Mouse (Mus musculus) heart, postnatal 14 days (tissue): ENCODE results near the gene Foxl2. TPM values are rescaled to one million over a fixed set of nuclear protein-coding genes. Genes with fewer than 3 reads are reported as not detected.

Source experiments
- DNase-seq, 2 experiments: peaks; one replicate each; pipeline ENCODE4 v3.0.0; 2021 to 2022
- intact Hi-C: fragments of 180-260 bp; cut with DNase I; formaldehyde crosslinking; loops from one replicate; pipeline ENCODE4 v1.15.1; 2025
- long read RNA-seq, 2 experiments: library from polyadenylated mRNA; stranded (forward); transcript quantifications; one replicate each; pipeline ENCODE4 v2.0.0; 2021
- total RNA-seq, 2 experiments: library from RNA; stranded (reverse); gene quantifications; 2 replicates each; pipeline ENCODE4 v1.2.3; 2021

Gene Foxl2
- total RNA-seq, result not detected
- long read RNA-seq, experiment 1, result 0 reads
- long read RNA-seq, experiment 2, result 0 reads

DNA sequence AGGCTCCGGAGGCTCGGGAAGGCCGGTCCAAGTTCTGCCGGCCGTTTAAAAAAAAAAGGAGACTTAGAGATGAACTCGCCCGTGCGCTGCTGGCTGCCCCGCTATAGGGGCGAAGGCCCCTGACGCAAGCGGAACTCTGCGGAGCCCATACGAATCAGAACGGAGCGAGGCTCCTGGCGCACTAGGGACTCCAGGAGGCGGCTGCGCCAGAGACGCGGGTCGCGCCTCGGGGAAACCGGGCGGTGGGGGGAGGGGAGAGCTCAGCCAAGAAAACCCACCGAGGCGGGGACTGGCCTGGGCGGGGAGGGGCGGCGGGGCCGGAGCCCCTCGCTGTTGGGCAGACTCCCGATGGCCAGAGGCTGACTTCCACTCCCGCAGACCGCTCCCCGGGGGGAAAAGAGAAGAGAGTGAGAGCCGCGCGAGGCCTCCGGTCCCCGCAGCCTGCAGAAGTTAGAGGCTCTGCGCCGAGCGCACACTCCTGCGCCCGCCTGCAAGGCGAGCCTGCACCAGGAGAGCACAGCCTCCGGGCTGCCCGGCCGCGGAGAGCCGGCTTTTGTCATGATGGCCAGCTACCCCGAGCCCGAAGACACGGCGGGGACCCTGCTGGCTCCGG is at the start of gene Foxl2:
Gene Foxl2, plus strand, starts transcription at position 186 of the 613 bp plus-strand sequence.
- DNase-seq, result peak; percentile 14 to 32
- intact Hi-C loops, result no loop called here

DNA sequence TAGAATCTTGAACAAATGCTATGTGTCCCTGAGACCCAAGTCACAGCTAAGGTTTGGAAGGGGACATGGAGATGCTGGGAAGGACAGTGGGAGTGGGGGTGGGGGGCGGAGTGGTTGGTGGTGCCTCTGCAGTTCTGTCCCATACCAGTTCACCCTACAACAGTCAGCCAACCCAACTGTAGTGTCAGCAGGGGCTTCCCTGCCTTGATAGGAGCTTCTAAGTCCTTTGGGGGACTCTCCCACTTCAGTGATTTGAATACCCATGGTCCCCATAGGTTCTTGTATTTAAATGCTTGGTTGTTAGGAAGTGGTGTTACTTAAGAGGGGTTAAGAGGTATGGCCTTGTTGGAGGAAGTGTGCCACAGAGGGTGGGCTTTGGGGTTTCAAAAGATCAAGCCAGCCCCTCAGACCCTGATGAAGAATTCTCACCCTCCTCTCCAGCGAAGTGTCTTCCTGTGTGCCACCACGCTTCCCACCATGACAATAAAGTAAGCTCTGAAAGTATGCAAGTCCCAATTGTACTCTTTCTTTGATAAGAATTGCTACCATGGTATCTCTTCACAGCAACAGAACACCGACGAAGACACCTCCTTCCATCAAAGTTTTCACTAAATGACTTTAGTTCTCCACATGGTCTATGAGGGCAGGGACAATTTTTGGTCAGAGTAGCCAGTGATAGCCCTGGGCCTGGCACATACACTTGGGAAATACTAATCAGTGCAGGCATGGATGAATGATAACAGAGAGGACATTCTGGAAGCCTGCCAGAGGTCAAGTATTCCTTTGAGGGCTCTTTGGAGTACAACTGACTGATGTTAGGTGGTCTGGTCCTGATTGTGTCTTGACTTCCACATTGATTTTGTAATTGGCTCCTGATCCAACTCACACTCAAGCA is 34.2 kb upstream of the Foxl2 start:
- intact Hi-C loops, result no loop called here
- DNase-seq, result no peak

DNA sequence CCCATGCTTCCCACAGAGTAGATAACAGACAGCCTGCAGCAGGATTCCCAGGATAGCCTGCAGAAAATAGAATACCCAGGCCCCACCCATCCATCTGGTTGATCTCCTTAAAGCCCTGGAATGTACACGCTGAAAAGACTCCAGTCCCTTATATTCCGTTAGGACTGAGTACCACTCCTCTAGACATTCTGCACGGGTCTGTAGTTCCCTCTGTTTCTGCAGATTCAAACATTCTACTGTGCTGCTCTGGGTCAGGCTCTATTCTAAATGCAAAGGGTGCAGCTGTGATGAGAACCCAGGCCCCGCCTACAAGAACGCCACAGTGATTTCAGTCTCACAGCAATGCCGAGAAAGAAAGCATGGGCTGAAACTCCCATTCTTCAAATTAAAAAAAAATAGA is 32.0 kb upstream of the Foxl2 start:
- intact Hi-C loops, result no loop called here
- no peak for DNase-seq

DNA sequence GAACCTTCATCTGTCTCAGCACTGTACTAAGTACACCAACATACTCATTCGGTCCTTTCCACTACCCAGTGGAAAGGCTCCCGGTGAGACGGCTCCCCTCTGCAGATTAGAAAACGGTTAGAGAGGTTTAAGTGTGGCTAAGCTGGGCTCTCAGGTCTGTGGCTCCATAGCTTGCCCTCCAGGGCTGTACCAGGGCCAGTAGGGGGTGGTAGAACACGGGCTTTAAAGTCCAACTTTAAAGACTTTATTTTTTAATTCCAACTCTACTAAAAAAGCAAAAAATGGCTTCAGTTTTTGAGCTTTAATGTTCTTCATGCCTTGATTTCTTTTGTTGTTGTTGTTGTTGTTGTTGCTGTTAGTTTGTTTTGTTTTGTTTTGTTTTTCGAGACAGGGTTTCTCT is 30.9 kb upstream of the Foxl2 start:
- DNase-seq, result no peak
- intact Hi-C loops, result no loop called here

DNA sequence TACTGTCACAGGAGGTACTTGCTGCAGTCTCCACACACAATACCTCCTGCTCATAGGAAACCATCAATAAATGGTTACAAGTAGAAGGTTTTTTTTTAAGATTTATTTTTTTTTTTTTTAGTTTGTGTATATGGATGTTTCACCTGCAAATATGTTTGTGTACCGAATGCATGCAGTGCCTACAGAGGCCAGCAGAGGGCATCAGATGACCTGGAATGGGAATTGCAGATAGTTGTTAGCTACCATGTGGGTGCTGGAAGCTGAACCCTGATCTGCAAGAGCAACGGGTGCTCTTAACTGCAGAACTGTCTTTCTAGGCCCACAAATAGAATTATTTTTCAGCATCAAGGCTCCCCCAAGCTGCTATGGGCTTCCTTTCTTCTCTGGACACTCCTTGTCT is 25.6 kb upstream of the Foxl2 start:
- intact Hi-C loops, result no loop called here
- no peak for DNase-seq

DNA sequence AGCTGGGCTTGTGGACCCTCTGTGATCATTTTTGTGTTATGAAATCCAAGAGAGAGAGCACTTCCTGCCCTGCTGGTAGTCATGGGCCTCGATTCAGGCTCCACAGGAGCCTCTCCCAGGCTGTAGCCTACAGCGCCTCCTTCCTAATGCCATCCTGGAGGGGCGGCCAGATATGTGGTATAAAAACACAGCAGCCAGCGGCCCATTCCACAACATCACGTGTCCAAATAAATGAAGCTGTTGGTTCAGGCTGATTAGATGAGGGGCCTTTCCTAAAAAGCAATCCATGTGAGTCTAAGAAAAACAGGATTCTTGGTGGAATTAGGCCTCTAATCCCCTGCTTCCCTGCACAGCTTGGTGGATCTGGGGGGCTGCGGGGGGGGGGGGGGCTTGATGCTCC is 22.2 kb upstream of the Foxl2 start:
- no peak for DNase-seq
- intact Hi-C loops, result no loop called here

DNA sequence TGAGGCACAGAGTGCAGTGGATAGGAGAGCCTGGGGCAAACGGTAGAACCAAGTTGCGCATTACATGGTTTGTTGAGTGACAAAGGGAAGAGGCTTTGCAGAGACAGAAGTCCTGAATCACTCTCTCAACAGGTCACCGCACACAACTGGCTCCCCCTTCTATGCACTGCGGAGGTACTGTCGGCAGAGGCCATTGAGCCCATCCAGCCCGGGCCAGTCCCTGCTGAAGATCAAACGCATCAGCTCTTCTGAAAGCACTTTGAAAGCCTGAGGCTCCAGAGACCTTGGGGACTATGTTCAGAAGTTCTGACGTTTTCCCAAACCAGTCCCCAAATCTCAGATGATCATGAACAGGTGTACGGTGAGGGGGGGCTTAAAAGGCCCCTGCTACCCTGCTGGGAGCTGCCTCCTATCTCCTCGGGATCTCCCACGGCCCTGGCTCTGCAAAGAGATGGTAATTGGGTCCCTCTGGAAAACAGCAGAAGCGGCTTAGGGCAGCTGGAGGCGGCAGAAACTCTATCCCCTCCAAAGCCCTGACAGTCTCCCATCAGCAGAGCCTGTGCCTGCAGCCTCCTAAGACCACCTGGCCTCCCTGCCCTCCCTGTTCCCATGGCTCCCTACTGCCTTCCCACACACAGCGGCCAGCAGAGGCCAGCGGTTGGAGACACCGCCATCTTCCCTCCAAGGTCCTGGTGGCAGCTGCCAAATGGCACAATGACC is 19.7 kb upstream of the Foxl2 start:
- intact Hi-C loops, result no loop called here

DNA sequence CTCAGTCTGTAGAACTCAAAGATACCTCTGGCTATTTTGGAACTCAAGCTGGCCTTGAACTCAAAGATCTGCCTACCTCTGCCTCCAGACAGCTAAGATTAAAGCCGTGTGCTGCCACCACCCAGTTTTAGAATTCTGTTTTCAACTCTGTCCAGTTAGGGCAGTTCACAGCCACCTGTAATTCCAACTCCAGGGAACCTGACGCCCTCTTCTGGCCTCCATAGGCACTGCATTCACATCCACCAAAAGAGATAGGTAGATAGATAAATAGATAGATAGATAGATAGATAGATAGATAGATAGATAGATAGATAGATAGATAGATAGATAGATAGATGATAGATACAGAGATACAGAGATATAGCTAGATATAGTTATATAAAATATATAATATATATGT is 15.8 kb upstream of the Foxl2 start:
- DNase-seq, result no peak
- intact Hi-C loops, result no loop called here

More for the DNA sequence above, 19.7 kb upstream of the Foxl2 start:
- DNase-seq, result no peak

DNA sequence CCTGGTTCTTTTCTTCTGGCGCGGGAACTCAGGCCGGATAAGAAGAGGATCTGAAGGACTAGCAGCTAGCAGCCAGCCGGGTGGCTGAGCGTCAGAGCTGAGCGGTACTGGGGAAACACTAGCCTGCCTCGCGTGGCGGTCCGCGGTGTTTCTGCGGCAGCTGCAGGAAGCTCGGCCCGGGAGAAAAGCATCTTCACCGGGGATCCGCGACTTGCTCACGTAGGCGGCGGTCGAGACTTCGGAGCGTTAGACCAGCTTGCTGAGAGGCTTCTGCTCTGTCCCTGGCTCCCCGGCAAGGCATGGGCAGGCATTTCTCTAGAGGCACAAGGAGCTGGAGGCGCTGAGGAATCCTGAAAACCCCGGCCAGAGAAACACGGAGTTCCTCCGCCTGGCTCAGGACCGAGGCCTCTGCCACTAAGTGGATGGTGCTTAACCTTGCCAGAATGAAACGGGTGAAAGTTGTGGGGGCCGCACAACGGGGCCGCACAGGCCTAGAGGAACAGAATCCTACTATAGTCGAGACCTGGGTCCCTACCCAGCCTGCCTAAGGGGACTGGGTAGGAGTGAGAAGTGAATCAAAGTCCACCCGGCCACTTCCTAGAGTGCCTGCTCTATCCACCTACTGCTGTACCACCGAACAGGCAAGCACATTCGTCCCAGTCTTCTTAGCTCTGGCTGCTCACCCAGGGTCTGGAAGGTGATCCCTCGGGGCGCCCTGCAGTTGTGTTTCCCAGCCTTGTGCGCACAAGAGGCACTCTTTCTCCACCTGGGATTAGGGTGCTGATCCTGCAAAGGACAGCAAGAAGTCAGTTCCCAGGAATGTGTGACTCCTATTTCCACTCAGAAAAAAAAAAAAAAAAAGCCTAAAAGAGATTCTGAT is 2.7 kb upstream of the Foxl2 start:
- peak in 1 of 2 experiments; percentile 11 for DNase-seq
- intact Hi-C loops, result no loop called here

DNA sequence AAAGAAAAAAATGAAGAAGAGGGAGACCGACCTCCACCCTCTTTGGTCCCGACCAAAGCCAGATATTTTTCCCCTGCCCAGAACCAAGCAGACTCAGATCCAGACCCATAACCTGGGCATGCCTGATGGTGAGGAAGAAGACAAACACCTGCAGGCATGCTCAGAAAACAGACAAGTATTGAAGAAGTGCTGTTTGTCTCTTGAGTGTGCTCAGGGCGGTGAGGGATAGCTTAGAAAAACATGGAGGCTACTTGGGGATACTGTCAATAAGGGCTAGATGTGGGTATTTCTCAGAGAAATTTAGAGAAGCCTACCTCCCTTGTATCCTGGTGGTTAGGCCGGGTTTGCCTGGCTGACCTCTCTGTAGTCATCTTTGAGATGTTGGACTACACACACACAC is 1.8 kb upstream of the Foxl2 start:
- intact Hi-C loops, result no loop called here
- no peak for DNase-seq

DNA sequence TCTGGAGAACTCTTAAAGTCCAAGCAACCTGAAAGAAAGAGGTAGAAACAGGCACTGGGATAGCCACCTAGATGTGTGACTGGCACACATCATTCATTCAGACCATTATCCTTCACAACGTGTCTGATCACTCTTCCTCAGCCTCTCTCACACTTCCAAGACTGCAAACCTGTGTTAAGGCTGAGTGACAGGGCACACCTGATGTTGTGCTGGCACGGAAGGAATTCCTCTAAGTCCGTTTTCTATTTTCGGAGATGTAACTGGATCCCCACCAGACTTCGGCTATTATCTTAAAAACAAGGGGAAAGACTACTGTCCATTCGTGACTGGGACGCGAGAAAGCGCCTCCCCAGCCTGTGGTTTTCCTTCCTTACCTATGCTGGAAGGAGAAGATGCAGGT is 1.3 kb upstream of the Foxl2 start:
- DNase-seq, result no peak
- intact Hi-C loops, result no loop called here

DNA sequence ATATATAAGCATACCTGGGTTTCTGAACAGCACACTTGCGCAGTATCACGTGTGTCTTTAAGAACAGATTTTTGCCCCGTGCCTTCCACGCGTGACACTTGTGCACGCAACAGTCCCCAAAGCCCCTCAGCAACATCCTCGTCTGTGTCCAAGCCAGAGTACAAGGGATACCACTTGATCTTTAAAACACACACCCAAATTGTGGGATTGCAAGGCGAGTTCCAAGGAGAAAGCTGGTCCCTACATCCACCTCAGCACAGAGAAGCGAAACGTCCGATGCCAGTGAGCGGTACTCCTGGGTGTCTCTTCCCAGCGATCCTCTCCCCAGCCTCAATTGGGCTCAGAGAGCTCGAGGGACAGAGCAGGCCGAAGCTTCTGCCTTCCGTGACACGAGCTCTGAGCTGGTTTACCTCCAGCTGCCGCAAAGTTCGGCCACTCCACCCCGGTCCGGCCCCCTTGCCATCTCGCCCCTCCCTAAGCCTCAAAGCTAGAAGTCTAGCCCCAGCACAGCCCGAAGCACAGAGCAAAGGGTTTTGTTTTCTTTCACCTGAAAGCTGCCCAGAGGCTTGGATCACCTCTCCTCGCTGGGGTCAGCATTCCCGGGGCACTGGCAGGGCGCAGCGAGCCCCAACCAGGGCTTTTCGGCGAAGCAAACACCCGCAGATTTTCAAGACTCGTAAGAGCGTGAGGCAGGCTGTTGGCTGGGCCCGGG is 541 bp upstream of the Foxl2 start:
- intact Hi-C loops, result no loop called here
- DNase-seq, result peak in 1 of 2 experiments; percentile 13

DNA sequence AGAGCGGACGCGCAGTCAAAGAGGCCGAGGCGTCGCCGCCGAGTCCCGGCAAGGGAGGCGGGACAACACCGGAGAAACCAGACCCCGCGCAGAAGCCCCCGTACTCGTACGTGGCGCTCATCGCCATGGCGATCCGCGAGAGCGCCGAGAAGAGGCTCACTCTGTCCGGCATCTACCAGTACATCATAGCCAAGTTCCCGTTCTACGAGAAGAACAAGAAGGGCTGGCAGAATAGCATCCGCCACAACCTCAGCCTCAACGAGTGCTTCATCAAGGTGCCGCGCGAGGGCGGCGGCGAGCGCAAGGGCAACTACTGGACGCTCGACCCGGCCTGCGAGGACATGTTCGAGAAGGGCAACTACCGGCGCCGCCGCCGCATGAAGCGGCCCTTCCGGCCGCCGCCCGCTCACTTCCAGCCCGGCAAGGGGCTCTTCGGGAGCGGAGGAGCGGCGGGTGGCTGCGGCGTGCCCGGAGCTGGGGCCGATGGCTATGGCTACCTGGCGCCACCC is 682 bp downstream of the Foxl2 start:
- intact Hi-C loops, result no loop called here
- DNase-seq, result peak; percentile 27 to 35

DNA sequence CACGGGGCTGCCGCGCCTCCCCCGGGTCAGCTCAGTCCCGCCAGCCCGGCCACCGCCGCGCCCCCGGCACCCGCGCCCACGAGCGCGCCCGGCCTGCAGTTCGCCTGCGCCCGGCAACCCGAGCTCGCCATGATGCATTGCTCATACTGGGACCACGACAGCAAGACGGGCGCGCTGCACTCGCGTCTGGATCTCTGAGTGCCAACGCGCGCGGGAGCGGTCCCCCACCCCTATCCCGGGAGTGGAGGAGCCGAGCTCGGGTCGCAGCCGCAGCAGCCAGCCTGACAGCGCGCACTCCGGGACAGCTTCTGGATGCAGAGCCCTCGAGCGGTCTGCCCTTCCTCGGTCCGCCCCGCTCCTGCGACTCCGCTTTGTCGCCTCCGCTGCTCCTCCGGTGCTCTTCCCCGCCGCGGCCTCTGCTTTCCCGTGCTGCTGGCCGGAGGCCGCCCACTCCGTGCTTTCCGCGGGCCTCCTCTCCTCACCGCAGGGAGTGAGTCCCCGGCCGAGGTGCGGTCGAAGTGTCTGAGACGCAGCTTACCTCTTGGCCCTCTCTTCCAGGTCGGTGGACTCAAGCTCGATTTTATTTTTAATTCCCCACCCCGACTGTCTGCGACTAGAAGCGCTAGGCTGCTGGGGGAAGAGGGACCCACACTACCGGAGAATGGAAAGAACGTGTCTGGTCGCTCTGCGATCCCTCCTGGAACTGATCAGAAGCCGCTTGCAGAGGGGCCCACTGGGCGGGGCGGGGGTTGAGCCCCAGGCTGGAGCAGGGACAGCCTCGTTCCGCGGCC is 1.7 kb downstream of the Foxl2 start:
- intact Hi-C loops, result no loop called here
- peak; percentile 43 to 47 for DNase-seq

DNA sequence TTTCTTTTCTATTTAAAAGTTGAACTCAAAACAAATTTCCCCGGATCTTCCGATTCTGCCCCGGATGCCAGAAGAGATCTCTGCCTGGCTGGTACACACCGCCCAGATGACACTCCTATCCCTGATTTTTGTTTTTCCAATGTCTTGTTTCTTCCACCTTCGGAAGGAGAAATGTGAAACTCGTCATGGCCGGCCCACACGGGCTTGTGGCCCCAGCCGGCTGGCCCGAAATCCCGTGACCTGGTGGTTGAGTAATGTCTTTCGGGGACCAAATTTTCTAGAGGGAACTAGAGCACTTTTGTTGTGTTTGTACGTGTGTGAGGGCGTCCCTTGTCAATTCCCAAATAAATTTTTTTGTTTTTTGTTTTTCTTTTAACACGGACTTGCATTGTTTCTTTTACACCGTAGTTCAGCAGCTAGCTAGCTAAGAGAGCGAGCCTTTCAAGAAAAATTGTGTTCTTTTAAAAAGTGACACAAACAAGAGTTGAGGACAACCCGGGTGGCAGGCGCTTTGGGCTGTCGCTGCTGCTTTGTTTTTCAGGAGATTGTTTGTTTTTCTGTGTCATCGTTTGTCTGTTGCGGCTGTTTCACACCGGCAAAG is 2.8 kb downstream of the Foxl2 start:
- intact Hi-C loops, result no loop called here
- DNase-seq, result peak in 1 of 2 experiments; percentile 18

DNA sequence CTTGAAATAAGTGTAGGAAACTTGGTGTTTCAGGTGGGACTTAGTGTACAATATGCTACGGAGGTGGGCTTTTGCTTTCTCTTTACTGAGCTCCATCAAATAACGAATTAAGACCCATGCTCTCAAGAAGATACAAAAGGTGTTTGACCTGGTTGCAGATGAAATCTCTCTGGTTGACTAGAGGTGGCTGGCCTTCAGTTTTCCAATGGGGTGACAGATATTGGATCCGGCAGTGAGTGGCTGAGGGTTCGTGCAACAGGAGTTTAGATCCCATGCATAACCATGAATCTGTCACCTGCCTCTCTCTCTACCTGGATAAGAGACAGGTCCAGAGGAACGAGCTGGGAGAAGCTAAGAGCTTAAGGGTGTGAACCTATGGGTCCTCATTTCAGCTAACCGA is 3.5 kb downstream of the Foxl2 start:
- DNase-seq, result no peak
- intact Hi-C loops, result no loop called here

DNA sequence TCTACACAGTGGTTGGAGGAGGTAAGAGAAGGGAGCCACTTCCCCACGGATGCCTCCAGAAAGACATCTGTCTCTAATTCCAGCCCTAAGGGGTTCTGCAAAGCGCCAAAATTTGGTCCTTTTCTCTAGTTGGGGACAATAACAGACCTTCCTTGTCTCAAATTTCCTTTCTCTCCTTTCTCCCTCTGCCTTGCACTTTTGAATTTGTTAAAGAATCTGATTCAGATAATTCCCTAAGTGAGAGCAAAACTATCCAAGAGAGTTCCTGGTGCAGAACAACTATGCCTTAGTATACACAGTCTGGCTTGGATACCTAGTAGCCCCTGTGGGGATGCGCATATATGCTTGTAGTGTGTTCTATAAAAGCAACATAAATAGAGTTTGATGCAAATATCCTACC is 4.8 kb downstream of the Foxl2 start:
- intact Hi-C loops, result loop anchor here (5.0 kb wide), 2 partner anchors 313 to 348 kb away; no protein-coding TSS in a partner anchor
- DNase-seq, result no peak

DNA sequence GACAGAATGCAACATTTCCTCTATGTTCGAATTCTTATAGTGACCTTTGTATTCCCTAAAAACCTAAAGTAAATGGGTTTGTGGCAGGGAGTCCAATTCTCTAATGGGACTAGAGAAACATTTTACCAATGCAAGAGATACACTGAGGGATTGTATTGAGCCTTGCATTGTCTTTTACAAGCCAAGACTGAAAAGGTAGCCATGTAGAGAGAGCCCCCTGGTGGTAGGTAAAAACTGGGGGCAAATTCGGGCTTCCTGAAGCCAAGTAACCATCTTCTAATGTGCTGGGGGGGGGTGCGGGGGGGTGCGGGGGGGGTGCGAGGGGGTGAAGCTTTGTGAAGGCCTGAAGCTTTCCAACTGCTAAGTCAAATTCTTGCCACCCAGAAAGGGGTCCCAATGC is 5.3 kb downstream of the Foxl2 start:
- intact Hi-C loops, result loop anchor here (5.0 kb wide), 2 partner anchors 313 to 348 kb away; no protein-coding TSS in a partner anchor
- no peak for DNase-seq
